Mouse (Mus musculus): ENCODE results near the gene Uspl1.
"Not testable (repeated sequence)": the region's sequence is repeated elsewhere in the genome, so short reads cannot be mapped to it uniquely, and the experiment has no call there.

Uspl1 gene

DNA sequence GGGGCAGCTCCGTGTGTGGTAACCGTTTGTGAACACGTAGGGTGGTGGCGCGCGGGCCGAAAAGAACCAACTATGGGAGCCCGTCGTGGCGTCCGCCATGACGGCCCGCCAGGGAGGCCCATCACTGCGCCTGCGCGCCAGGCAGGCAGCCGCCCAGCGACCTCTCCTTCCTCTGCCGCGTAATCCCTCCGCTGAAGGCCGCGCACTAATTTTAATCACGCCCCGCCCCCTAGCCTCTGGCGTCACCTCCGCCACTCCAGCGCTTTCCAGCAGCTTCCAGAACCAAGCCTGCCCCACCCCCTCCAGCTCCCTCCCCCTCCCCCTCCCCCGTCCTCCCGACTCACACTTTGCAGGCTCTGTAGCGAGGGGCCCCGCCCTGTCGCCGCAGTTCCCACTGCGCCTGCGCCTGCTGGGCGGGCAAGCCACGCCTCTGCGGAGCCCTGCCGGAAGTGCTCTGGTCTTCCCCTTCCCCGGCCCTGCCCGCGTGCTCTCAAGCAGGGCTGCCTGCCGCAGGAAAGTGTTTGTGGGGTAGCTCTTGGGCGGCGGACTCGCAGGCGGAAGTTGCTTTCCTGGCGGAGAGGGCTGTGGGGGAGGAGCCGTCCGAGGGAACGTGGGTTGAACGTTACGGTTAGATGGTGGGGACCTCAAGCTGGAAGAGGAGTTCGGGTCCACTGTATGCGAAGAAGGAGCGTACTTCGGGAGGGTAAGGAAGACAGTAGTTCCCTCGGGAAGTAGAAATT lies at the start of gene Uspl1, which contains the start of gene Hmgb1:
Gene Uspl1 (plus strand): TSS at position 247 of the 740 bp plus-strand sequence.
Gene Hmgb1 (minus strand): TSS at position 386 of the 740 bp plus-strand sequence.
- peak; percentile 99 for DNase-seq

DNA sequence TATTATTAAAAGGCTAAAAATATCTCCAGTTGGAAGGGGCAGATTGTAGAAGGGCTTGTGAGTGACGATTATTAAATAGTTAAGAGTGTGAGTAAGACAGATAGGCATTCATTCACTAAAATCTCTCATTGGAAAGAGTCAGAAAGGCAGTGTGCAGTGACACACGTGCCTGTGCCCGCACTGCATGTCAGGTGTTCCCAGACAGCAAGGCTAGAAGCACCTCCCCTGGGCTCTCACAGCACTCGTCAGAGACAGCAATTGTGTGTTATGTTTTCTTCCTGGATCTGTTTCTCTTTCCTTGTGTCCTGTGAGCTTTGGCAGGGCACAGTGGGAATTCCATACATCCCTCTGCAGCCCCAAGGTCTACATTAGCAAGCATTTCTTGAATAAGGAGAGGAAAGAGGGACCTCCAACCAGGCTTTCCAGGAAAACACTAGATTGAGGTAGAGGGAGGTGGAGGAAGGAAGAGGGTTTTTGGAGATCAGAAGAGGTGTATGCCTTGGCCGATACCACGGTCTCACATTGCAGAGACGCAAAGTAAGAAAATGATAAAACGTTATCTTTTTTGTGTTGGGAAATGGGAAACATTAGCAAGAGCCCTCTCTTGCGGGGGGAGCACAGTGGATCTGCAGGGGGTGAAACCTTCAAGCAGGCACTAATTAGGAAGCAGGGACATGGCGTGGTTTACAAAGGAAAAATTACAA lies 49.2 kb upstream of the Uspl1 start:
- DNase-seq: peak; percentile 63 to 79

GRCm38 (mm10) chr5:149135455-149136354 lies 48.4 kb upstream of the Uspl1 start:
- DNase-seq: peak; percentile 30 to 36

DNA sequence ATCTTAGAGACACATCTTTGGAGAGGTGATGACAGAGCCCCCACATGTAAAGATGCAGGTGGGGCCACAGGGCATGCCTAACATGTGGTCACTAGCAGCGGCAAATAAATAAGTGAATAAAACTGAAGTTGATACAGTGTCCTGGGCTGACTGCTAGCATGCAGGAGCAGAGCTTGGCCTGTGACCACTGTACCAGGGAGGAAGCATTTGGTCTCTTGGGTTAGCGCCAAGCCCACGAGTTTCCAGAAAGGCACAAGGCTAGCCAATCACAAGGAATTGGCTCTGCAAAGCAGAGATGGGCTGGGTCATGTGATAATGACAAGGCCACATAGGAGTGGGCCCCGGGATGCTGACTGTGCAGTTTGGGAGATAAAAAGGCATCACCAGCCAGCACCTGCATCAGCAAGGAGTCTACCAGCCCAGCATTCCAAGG lies 47.2 kb upstream of the Uspl1 start:
- peak; percentile 63 to 70 for DNase-seq

GRCm38 (mm10) chr5:149137447-149137846 lies 46.7 kb upstream of the Uspl1 start:
- no peak for DNase-seq

DNA sequence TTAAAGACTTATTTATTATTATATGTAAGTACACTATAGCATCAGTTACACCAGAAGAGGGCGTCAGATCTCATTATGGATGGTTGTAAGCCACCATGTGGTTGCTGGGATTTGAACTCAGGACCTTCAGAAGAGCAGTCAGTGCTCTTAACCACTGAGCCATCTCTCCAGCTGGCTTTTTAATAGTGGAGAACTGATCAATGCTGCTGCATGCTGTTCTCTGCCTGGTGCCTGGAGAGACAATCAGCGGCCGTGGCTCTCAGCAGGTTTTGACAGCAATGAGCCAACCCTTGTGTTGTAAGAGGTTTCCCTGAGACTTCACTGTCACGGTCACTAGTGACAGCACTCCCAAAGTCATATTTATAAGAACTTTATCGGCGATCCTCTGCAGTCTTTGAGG lies 46.1 kb upstream of the Uspl1 start:
- DNase-seq: not testable (repeated sequence)

- DNase-seq: no peak
These were observed 43.8 kb upstream of the Uspl1 start for GRCm38 (mm10) chr5:149140336-149140735.

DNA sequence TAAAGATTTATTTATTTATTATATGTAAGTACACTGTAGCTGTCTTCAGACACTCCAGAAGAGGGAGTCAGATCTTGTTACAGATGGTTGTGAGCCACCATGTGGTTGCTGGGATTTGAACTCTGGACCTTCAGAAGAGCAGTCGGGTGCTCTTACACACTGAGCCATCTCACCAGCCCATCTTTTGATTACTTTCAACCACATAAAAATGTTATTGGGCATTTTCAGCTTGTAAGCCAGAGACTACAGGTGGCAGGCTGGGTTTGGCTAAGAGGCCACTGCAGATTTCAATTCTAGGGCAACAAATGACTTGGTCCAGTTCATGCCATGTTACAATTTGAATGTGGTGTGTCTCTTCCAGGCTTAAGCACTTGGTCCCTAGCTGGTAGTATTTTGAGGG lies 43.0 kb upstream of the Uspl1 start:
- DNase-seq: not testable (repeated sequence)

GRCm38 (mm10) chr5:149143766-149144375 lies 40.3 kb upstream of the Uspl1 start:
- no peak for DNase-seq

DNA sequence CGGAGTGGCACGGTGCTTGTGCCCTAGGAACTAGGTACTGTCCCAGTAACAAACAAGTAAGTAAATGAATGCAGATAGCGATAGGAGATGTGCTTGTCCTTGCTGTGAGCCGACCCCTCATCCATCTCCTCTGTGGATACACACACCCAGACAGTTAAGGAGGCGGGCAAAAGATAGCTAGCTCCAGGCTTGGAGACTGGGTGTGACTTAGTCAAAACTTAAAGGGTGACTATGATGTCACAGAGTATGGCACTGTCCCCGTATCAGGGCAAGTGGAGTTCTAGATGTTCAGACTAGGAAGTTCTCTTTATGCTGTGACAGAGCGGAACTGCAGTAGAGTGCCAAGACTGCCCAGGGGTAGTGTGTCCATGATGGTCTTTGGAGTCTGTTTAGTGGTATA lies 37.5 kb upstream of the Uspl1 start:
- no peak for DNase-seq

GRCm38 (mm10) chr5:149147386-149148000 lies 36.7 kb upstream of the Uspl1 start:
- no peak for DNase-seq

- no peak for DNase-seq
These were observed 33.3 kb upstream of the Uspl1 start for GRCm38 (mm10) chr5:149150882-149151281.

DNA sequence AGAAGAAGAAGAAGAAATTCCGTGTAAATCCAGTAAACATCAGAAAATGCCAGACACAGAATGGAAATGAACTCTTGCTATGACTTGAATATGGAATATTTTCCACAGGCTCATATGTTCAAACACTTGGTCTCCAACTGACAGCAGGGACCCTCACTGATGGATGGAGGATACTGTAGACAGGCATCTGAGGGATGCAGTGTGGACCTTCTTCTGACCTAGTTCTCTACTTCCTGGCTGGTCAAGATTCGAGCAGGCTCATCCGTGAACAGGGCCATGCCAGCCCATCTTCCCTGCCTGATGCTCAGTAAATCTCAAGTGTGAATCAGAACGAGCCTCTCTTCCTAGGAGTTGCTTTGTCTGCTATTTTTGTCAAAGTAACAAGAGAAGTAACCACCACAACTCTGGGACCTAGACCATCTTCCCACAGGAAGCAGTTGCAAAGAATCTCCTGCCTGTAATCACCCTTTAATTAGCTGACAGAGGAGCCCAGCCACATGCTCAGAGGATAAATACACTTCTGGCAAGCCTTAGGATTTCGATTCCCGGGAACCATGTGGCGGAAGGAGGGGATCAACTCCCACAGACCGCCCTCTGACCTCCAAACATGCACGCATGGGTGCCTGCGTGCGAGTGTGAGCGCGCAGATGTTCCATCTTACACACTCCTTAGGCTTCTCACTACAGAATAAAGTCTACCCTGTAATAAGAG lies 31.9 kb upstream of the Uspl1 start:
- no peak for DNase-seq

DNA sequence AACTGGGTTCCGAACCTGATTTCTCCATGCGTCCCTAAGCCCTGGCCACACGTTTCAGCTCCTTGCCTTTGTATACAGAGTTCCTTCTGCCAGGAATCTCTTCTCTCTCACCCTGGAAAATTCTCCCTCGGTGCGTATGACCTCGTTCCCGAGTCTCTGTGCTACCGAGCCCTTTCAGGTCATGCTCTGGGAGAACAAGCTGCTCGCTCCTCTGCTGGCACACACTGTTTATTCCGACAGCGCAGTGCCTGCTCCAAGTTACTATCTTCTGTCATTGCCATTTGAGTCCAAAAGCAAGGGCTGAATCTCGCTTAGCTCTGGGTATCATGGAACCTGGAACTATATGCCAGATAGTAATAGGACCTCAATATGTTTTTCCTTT lies 31.4 kb upstream of the Uspl1 start:
- DNase-seq: no peak

- no peak for DNase-seq
These were observed 27.1 kb upstream of the Uspl1 start for GRCm38 (mm10) chr5:149156886-149157563.

- no peak for DNase-seq
These were observed 25.1 kb upstream of the Uspl1 start for GRCm38 (mm10) chr5:149159021-149159420.

GRCm38 (mm10) chr5:149160469-149160868 lies 23.7 kb upstream of the Uspl1 start:
- no peak for DNase-seq

DNA sequence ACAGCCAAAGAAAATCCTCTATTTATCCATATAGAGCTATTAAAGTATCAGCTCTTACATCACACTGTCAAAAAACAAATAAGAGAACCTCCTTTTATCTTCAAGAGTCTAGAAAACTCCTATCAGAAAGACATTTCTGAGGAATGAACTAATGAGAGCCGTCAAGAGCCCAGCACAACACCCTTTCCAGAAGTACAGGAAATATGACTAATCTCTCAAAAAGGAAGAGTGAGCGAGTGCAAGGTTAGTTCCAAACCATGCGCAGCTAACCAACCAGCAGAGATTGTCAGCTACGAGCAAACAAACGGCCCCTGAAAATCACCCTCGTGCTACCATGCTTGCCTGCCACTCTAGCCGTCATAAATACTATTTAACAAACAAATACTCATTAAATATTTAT lies 21.3 kb upstream of the Uspl1 start:
- no peak for DNase-seq

GRCm38 (mm10) chr5:149164881-149165280 lies 19.3 kb upstream of the Uspl1 start:
- no peak for DNase-seq

GRCm38 (mm10) chr5:149166011-149166410 lies 18.1 kb upstream of the Uspl1 start:
- no peak for DNase-seq

- no peak for DNase-seq
These were observed 16.1 kb upstream of the Uspl1 start for GRCm38 (mm10) chr5:149168051-149168450.

All from thymus, postnatal 36 days (tissue).